Mouse (Mus musculus): ENCODE results near the gene Nup210. TPM values are rescaled to one million over a fixed set of nuclear protein-coding genes. Genes with fewer than 3 reads are reported as not detected.
"Not testable (repeated sequence)": the region's sequence is repeated elsewhere in the genome, so short reads cannot be mapped to it uniquely, and the experiment has no call there.

Nup210 gene
- polyA plus RNA-seq, 1 experiment from 2014 or later, result 15.8 TPM

DNA sequence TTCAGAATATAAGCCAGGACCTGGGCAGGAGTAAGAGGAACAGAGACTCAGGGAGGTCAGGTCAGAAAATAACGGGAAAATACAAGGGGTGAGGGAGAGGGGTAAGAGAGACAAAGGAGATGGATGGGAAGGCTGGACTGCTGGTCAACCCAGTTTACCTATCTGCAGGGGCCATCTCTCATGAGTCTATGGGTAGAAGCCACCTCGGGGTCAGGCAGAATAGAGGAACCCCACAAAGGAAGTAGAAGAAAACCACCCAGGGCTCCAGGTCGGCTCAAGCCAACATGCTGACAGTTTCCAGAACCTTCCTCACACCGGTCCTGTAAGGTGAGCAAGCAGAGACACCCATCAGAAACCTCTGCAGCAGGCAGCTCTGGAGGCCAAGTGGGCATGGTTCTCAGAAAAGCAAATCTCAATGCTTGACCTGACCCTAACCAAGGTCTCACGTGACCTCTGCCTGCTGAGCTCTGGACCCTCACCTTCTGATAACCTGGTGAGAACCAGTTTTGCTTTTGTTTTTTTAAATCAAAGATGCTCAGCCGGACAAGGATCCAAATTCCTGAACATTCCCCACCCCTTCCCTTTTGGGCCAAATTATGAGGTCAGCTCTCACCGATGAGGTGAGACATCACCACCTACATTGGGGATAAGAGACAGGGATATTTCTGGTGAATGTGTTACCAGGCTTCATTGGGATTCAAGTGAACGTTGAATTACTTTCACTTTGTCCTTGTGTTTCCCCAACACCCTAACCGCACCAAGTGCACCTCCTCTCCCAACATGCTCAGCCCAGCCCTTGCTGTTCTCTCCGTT is 5.3 kb downstream of the Nup210 start:
- no peak for DNase-seq (ENCODE audit: low spot score)
- H3K36me3 ChIP-seq (replicated peaks), result no peaks in the 10 kb centered on the region
- no peaks in the 10 kb centered on the region for H3K9me3 ChIP-seq
- no peak overlapping the region for H3K4me3 ChIP-seq
- H3K27ac ChIP-seq (replicated peaks), result no peak overlapping the region
- peaks cover 26% of the 10 kb centered on the region for H3K4me1 ChIP-seq
- peaks cover 21% of the 10 kb centered on the region for H3K27me3 ChIP-seq (replicated peaks; ENCODE audit: low read depth, poor library complexity, severe bottlenecking)
- 87% methylated on average over 10 of the region's 10 CpGs for WGBS

DNA sequence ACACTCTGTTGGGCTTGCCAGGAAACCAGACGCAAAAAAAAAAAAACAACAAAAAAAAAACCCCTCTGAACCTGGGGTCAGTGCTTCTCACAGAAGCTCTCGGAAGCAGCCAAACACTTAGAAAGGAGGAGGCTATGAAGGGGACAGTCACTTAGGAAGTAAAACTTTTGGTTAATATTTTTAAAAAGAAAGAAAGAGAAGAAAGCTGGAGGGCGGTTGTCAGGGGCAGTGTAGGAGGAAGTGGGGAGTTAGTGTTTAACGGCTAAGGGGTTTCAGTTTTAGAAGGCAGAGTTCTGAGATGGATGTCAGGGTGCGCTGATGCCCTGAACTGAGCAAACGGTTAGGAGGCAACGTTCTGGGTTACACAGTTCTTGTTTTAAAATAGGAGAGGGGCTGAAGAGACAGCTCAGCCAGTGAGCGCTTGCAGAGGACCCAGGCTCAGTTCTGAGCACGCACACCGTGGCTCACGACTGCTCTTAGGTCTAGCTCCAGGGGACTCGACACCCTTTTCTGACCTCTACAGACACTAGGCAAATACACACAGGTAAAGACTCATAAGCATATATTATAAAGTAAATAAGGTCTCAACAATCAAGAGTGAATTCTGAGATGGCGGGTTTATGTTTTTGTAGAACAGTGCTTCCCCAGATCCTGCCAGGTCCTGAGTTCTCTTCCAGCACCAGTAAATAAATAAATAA is 6.2 kb downstream of the Nup210 start:
- Histone ChIP-seq H3K4me3 (no peak overlapping the region), H3K9me3 (no peaks in the 10 kb centered on the region), H3K27ac (replicated peaks) (no peak overlapping the region), H3K36me3 (replicated peaks) (no peaks in the 10 kb centered on the region), H3K27me3 (replicated peaks; ENCODE audit: low read depth, poor library complexity, severe bottlenecking) (peaks cover 12% of the 10 kb centered on the region), H3K4me1 (peaks cover 18% of the 10 kb centered on the region)
- no peak for DNase-seq (ENCODE audit: low spot score)
- WGBS, result 70% methylated on average over 13 of the region's 13 CpGs

- Histone ChIP-seq H3K27me3 (replicated peaks; ENCODE audit: low read depth, poor library complexity, severe bottlenecking) (0 out of 2 replicates have a peak, but pooled peaks cover 2% of the 10 kb centered on the region), H3K36me3 (replicated peaks) (no peaks in the 10 kb centered on the region)
These were observed 7.1 kb downstream of the Nup210 start for GRCm38 (mm10) chr6:91109489-91109888.

GRCm38 (mm10) chr6:91108917-91109450 is 7.6 kb downstream of the Nup210 start:
- Histone ChIP-seq H3K27me3 (replicated peaks; ENCODE audit: low read depth, poor library complexity, severe bottlenecking) (no peaks in the 10 kb centered on the region), H3K4me1 (peaks cover 20% of the 10 kb centered on the region), H3K4me3 (no peak overlapping the region), H3K27ac (replicated peaks) (no peak overlapping the region), H3K9me3 (no peaks in the 10 kb centered on the region), H3K36me3 (replicated peaks) (no peaks in the 10 kb centered on the region)
- DNase-seq (ENCODE audit: low spot score), result no peak
- 91% methylated on average over 2 of the region's 2 CpGs for WGBS

More at GRCm38 (mm10) chr6:91109489-91109888, 7.1 kb downstream of the Nup210 start:
- Histone ChIP-seq H3K9me3 (no peaks in the 10 kb centered on the region), H3K27ac (replicated peaks) (no peak overlapping the region), H3K4me3 (no peak overlapping the region), H3K4me1 (peaks cover 18% of the 10 kb centered on the region)
- no peak for DNase-seq (ENCODE audit: low spot score)

GRCm38 (mm10) chr6:91108301-91108916 is 8.2 kb downstream of the Nup210 start:
- Histone ChIP-seq H3K27me3 (replicated peaks; ENCODE audit: low read depth, poor library complexity, severe bottlenecking) (no peaks in the 10 kb centered on the region), H3K9me3 (no peaks in the 10 kb centered on the region)
- no peak for DNase-seq (ENCODE audit: low spot score)

DNA sequence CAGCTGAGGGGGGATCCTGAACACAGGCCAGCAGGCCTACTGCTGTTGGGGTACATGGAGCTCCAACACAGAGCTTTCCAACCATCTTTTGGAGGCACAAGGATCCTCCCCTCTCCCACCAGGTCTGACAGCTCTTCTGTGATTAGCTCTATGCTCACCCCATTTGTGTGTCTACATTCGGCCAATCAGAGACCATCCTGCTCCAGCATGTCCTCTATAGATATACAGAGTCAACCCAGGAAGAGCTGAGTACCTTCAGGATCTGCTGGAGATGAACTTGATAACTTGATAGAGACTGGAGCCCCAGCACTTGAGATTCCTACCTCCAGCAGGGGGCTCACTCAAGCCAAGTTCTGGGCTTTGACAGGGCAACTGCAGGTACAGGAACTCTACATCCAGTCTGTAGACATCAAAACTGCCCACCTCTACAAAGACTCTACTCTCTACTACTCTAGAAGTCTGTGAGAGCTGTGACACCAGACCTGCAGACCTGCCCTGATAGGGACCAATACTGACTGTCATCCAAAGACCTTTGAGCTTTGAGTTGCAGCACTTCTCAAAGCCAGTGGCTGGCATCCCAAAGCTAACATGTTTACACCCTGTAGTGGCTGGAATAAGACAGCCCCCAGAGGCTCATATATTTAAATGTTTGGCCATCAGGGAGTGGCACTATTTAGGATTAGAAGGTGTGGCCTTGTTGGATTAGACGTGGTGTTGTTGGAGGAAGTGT is 11.1 kb downstream of the Nup210 start:
- no peak for DNase-seq (ENCODE audit: low spot score)
- Histone ChIP-seq H3K4me3 (no peak overlapping the region), H3K4me1 (peaks cover 21% of the 10 kb centered on the region), H3K27me3 (replicated peaks; ENCODE audit: low read depth, poor library complexity, severe bottlenecking) (no peaks in the 10 kb centered on the region), H3K9me3 (no peaks in the 10 kb centered on the region), H3K36me3 (replicated peaks) (no peaks in the 10 kb centered on the region), H3K27ac (replicated peaks) (no peak overlapping the region)
- 89% methylated on average over 2 of the region's 2 CpGs for WGBS

More at GRCm38 (mm10) chr6:91108301-91108916, 8.2 kb downstream of the Nup210 start:
- 91% methylated on average over 3 of the region's 3 CpGs for WGBS
- peaks cover 20% of the 10 kb centered on the region for H3K4me1 ChIP-seq
- no peak overlapping the region for H3K4me3 ChIP-seq
- no peak overlapping the region for H3K27ac ChIP-seq (replicated peaks)
- H3K36me3 ChIP-seq (replicated peaks), result no peaks in the 10 kb centered on the region

GRCm38 (mm10) chr6:91104765-91105399 is 11.7 kb downstream of the Nup210 start:
- peak; percentile 79 for DNase-seq (ENCODE audit: low spot score)
- no peak overlapping the region for H3K27ac ChIP-seq (replicated peaks)
- peaks cover 16% of the 10 kb centered on the region for H3K4me1 ChIP-seq
- WGBS, result 67% methylated on average over 3 of the region's 3 CpGs
- no peaks in the 10 kb centered on the region for H3K36me3 ChIP-seq (replicated peaks)
- H3K4me3 ChIP-seq, result no peak overlapping the region
- H3K9me3 ChIP-seq, result no peaks in the 10 kb centered on the region
- no peaks in the 10 kb centered on the region for H3K27me3 ChIP-seq (replicated peaks; ENCODE audit: low read depth, poor library complexity, severe bottlenecking)

- not testable (repeated sequence) for DNase-seq (ENCODE audit: low spot score); H3K27ac ChIP-seq (replicated peaks); H3K4me3 ChIP-seq; H3K27me3 ChIP-seq (replicated peaks; ENCODE audit: low read depth, poor library complexity, severe bottlenecking); H3K9me3 ChIP-seq; H3K36me3 ChIP-seq (replicated peaks)
- peaks cover 16% of the 10 kb centered on the region for H3K4me1 ChIP-seq
- WGBS, result 88% methylated on average over 1 of the region's 1 CpGs
These were observed 13.2 kb downstream of the Nup210 start for GRCm38 (mm10) chr6:91103421-91103820.

GRCm38 (mm10) chr6:91100621-91101020 is 16.0 kb downstream of the Nup210 start:
- Histone ChIP-seq H3K4me1 (peaks cover 16% of the 10 kb centered on the region), H3K27me3 (replicated peaks; ENCODE audit: low read depth, poor library complexity, severe bottlenecking) (no peaks in the 10 kb centered on the region), H3K9me3 (no peaks in the 10 kb centered on the region), H3K36me3 (replicated peaks) (peaks cover 14% of the 10 kb centered on the region), H3K4me3 (no peak overlapping the region), H3K27ac (replicated peaks) (no peak overlapping the region)
- 89% methylated on average over 5 of the region's 5 CpGs for WGBS
- DNase-seq (ENCODE audit: low spot score), result no peak

DNA sequence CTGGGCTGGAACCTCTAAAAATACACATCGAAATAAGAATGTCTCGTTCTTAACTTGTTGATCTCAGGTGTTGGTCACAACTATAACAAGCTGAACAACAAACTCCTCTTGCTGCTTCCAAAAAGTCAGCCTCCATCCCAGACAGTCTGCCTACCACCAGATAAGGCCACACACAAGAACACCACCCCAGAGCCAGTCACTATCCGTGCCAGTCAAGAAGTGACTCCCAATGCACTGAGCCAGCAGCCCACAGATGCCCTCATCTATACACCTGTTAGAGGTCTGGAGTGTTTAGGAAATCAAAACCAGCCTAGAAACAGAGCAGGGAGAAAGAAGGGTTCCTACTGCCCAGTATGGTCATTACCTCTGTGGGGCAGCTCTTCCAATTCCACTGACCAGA is 18.8 kb downstream of the Nup210 start:
- 95% methylated on average over 3 of the region's 3 CpGs for WGBS
- DNase-seq (ENCODE audit: low spot score), result no peak
- H3K4me1 ChIP-seq, result 0 out of 2 replicates have a peak, but pooled peaks cover 2% of the 10 kb centered on the region
- no peak overlapping the region for H3K27ac ChIP-seq (replicated peaks)
- H3K9me3 ChIP-seq, result 0 out of 2 replicates have a peak, but pooled peaks cover 2% of the 10 kb centered on the region
- peaks cover 29% of the 10 kb centered on the region for H3K36me3 ChIP-seq (replicated peaks)
- no peaks in the 10 kb centered on the region for H3K27me3 ChIP-seq (replicated peaks; ENCODE audit: low read depth, poor library complexity, severe bottlenecking)
- no peak overlapping the region for H3K4me3 ChIP-seq

DNA sequence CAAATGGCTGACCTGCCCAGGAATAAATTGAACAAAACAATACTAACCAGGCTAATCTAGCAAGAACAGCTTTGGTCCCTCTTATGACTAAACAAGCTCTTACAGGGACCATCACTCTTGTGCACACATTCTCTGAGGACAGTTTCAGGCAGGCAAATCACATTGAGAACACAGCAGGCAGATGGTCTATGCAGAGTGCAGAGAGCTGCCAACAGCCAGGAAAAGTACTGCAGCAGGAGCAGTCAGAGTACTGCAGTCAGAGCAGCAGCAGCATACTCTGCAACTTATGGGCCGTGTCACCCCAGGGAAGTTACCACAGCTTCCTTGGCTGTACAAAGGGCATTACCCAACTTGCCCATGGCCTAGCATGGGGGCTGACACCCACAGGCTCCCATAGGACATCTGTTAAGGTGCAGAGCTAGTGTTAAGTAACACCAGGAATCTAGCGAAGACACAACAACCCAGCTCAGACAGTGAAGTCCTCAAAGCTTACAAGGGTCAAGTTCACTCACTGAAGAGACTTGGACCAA is 21.5 kb downstream of the Nup210 start:
- DNase-seq (ENCODE audit: low spot score), result no peak
- WGBS, result 77% methylated on average over 2 of the region's 2 CpGs
- Histone ChIP-seq H3K27me3 (replicated peaks; ENCODE audit: low read depth, poor library complexity, severe bottlenecking) (no peaks in the 10 kb centered on the region), H3K36me3 (replicated peaks) (peaks cover 32% of the 10 kb centered on the region), H3K4me3 (no peak overlapping the region), H3K9me3 (0 out of 2 replicates have a peak, but pooled peaks cover 2% of the 10 kb centered on the region), H3K27ac (replicated peaks) (no peak overlapping the region), H3K4me1 (peaks cover 7% of the 10 kb centered on the region)

Measured in embryonic facial prominence, embryonic 10.5 days (tissue).